8 mouse cellular contexts compared by ENCODE assay signal in the genomic region with DNA sequence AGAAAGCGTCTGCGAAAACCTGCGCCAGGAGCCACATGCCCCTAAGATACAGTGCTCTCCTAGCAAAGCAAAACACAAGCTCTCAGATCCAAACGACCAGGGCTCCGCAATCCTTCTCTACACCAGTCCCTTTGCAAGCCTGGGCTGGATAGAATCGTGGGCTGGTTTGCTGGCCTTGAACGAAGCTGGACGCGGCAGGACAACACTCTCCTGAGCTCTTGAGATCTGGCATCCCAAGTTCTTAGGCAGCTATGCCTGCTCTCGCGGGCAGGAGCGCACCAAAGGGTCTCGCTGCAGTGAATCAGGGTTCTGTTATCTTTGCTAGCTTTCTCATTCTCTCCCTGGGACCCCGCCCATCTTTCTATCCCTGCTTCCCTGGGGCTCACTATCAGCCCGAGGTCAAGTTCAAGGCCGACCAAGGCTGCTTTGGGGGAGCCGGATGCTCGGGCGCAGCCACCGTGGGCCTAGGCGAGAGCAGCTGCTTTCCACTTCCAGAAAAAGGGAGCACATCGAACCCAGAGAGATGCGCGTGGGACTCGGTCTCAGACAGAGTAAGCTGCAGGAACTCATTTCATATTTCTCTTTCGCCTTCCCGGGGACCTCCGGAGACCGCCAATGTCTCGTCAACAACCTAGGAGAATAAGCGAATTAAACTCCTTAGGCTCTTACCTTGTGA. TPM values are rescaled to one million over a fixed set of nuclear protein-coding genes. Genes with fewer than 3 reads are reported as not detected.
DNase-seq lines count a peak whose midpoint lies in the region; ATAC-seq lines count a peak whose summit lies in the region.

No protein-coding gene starts in this region.

- H3K27me3 ChIP-seq in forebrain, embryonic 12.5 days: no peaks in the 10 kb centered on the region

- peak; percentile 49 for ATAC-seq in forebrain, embryonic 12.5 days (ENCODE audit: low FRiP score)

- no peaks in the 10 kb centered on the region for H3K36me3 ChIP-seq in forebrain, embryonic 12.5 days (replicated peaks)

- H3K27ac ChIP-seq in brown adipose tissue, adult 24 weeks (replicated peaks; ENCODE audit: low read depth, low read length): peak overlapping the region; percentile 18
- H3K27ac ChIP-seq in forebrain, embryonic 12.5 days: peak overlapping the region; percentile 53

- H3K4me1 ChIP-seq in brown adipose tissue, adult 24 weeks (ENCODE audit: control insufficient read depth, insufficient read depth, insufficient read length, low read length): peaks cover 5% of the 10 kb centered on the region; the same call in 1 of the 2 replicates
- peaks cover 12% of the 10 kb centered on the region for H3K4me1 ChIP-seq in forebrain, embryonic 12.5 days

- peak overlapping the region; percentile 76 for H3K4me3 ChIP-seq in brown adipose tissue, adult 24 weeks (ENCODE audit: insufficient read depth, low read depth, low read length)
- peak overlapping the region; percentile 70 for H3K4me3 ChIP-seq in forebrain, embryonic 12.5 days (replicated peaks)

- H3K9me3 ChIP-seq in forebrain, embryonic 12.5 days: no peaks in the 10 kb centered on the region

- peak overlapping the region; percentile 73 for H3K4me2 ChIP-seq in forebrain, embryonic 12.5 days

- WGBS in forebrain, embryonic 12.5 days: under 1% methylated on average over 31 of the region's 31 CpGs

- peak; percentile 53 for DNase-seq in MN1 (ENCODE audit: low spot score)
- peak; percentile 44 for DNase-seq in heart, postnatal 4 days
- peak; percentile 30 to 39 for DNase-seq in layer of hippocampus, postnatal 25 days (ENCODE audit: extremely low spot score in 1 of 2, low spot score in 1 of 2)
- DNase-seq in lung, postnatal 36 days: peak; percentile 46
- DNase-seq in right cerebral cortex, adult 18-20 months: peak; percentile 37
- peak; percentile 22 for DNase-seq in urinary bladder, postnatal 14 days (ENCODE audit: low spot score)

- H3K9ac ChIP-seq in forebrain, embryonic 12.5 days: peak overlapping the region; percentile 80

RNA-seq across cellular contexts. Expression of a gene that starts 0.5 kb away (rescaled TPM):
- polyA plus RNA-seq in brown adipose tissue, adult 24 weeks (2012; ENCODE audit: insufficient read depth, insufficient read length, missing spikeins): 9.2 and 17.2 TPM in 2 replicates
- 6.9 TPM in 2 replicates for polyA plus RNA-seq in forebrain, embryonic 12.5 days (2016; fragmentation: Nextera tagmentation; extraction: Ambion mirVana)
- total RNA-seq in heart, postnatal 4 days (2021): 10 to 100 TPM; 14.7 to 18.8 TPM
- 10 to 100 TPM; 65.7 to 69.1 TPM for total RNA-seq in layer of hippocampus, postnatal 25 days (2021)

RNA-seq across cellular contexts. Expression of a gene that starts 46.1 kb away (rescaled TPM):
- 2.5 and 3.1 TPM in 2 replicates for polyA plus RNA-seq in brown adipose tissue, adult 24 weeks (2012; ENCODE audit: insufficient read depth, insufficient read length, missing spikeins)
- polyA plus RNA-seq in forebrain, embryonic 12.5 days (2016; fragmentation: Nextera tagmentation; extraction: Ambion mirVana): 2.5 and 2.8 TPM in 2 replicates
- total RNA-seq in heart, postnatal 4 days (2021): 1 to 10 TPM; 5.6 to 5.7 TPM
- total RNA-seq in layer of hippocampus, postnatal 25 days (2021): 1 to 10 TPM; 4.2 to 4.3 TPM

Comparison
In these comparisons a context has a peak if more than half of its experiments do, and no peak if none do; other contexts are left out.
1. Peak in every context shown above with its lines: DNase-seq, ATAC-seq, H3K4me3 ChIP-seq and H3K27ac ChIP-seq.